Mouse (Mus musculus): ENCODE results near the gene Sned1. TPM values are rescaled to one million over a fixed set of nuclear protein-coding genes. Genes with fewer than 3 reads are reported as not detected.
A peak's percentile ranks its signal among the peaks of the same experiment; 100 is the strongest.
"Not testable (repeated sequence)": the region's sequence is repeated elsewhere in the genome, so short reads cannot be mapped to it uniquely, and the experiment has no call there.

The Sned1 gene
- 3.0 and 3.4 TPM in 2 replicates for polyA plus RNA-seq (2014; fragmentation: Nextera tagmentation; extraction: Ambion mirVana)

GRCm38 (mm10) chr1:93235576-93236544, at the start of gene Sned1:
Gene Sned1 (plus strand): TSS chr1:93235841.
- peaks cover 42% of the 10 kb centered on the region for H3K27me3 ChIP-seq (ENCODE audit: control insufficient read depth, insufficient read depth, low read length)
- H3K36me3 ChIP-seq (ENCODE audit: control insufficient read depth, insufficient read depth, low read length): no peaks in the 10 kb centered on the region
- peaks cover 14% of the 10 kb centered on the region; the same call in 1 of the 2 replicates for H3K4me1 ChIP-seq (ENCODE audit: control insufficient read depth, insufficient read depth, low read length)
- H3K9ac ChIP-seq (ENCODE audit: low read depth, low read length): peak within 1 kb of the TSS; percentile 67; the same call in 1 of the 2 replicates
- peak within 1 kb of the TSS; percentile 96 for H3K4me2 ChIP-seq
- no peaks in the 10 kb centered on the region for H3K9me3 ChIP-seq (replicated peaks; ENCODE audit: control insufficient read depth, low read length)
- WGBS (ENCODE audit: insufficient replicate concordance): under 1% methylated on average over 90 of the region's 100 CpGs
- ATAC-seq (replicated peaks; ENCODE audit: insufficient number of reproducible peaks, low FRiP score, low TSS enrichment): peak; percentile 82
- H3K4me3 ChIP-seq (ENCODE audit: low read depth, low read length): peak within 1 kb of the TSS; percentile 59
- no peak within 1 kb of the TSS; the same call in 1 of the 2 replicates for H3K27ac ChIP-seq (ENCODE audit: low read depth, low read length)

DNA sequence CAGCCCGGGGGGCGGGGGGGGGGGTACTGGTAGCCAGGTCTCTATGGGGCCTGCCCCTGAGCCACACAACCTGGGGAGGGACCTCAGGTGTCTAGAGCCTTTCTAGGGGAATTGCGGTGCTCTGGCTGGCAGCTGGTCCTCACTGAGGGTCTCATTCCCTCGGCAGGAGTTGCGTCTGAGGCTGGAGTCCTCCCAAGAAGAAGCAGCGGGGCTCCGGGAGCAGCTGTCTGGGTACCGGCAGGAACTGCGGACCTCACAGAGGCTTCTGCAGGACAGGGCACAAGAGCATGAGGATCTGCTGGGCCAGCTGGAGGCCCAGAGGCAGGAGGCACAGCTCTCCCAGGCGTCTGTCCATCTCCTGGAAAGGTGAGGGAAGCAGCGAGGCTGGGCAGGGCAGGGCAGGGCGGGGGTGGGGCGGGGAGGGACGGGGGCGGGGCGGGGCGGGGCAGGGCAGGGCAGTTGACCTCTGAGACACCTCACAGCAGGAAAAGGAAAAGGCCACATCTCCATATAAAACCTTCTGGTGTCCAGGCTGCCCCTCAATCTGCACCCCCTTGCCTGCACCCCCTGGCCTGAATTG, 44.8 kb upstream of the Sned1 start:
- no peak for ATAC-seq (replicated peaks; ENCODE audit: insufficient number of reproducible peaks, low FRiP score, low TSS enrichment)
- Histone ChIP-seq H3K4me3 (ENCODE audit: low read depth, low read length) (no peak overlapping the region), H3K9ac (ENCODE audit: low read depth, low read length) (no peak overlapping the region), H3K27ac (ENCODE audit: low read depth, low read length) (no peak overlapping the region), H3K4me1 (ENCODE audit: control insufficient read depth, insufficient read depth, low read length) (no peaks in the 10 kb centered on the region), H3K36me3 (ENCODE audit: control insufficient read depth, insufficient read depth, low read length) (no peaks in the 10 kb centered on the region), H3K4me2 (no peak overlapping the region), H3K27me3 (ENCODE audit: control insufficient read depth, insufficient read depth, low read length) (peaks cover 36% of the 10 kb centered on the region), H3K9me3 (replicated peaks; ENCODE audit: control insufficient read depth, low read length) (no peaks in the 10 kb centered on the region; the same call in 1 of the 2 replicates)
- 13% methylated on average over 10 of the region's 17 CpGs for WGBS (ENCODE audit: insufficient replicate concordance)

- H3K36me3 ChIP-seq (ENCODE audit: control insufficient read depth, insufficient read depth, low read length): no peaks in the 10 kb centered on the region
- H3K27me3 ChIP-seq (ENCODE audit: control insufficient read depth, insufficient read depth, low read length): peaks cover 23% of the 10 kb centered on the region
- 79% methylated on average over 3 of the region's 3 CpGs for WGBS (ENCODE audit: insufficient replicate concordance)
- H3K4me1 ChIP-seq (ENCODE audit: control insufficient read depth, insufficient read depth, low read length): no peaks in the 10 kb centered on the region
- H3K27ac ChIP-seq (ENCODE audit: low read depth, low read length): no peak overlapping the region
- no peak overlapping the region for H3K4me3 ChIP-seq (ENCODE audit: low read depth, low read length)
- H3K4me2 ChIP-seq: no peak overlapping the region
- H3K9me3 ChIP-seq (replicated peaks; ENCODE audit: control insufficient read depth, low read length): no peaks in the 10 kb centered on the region; the same call in 1 of the 2 replicates
- ATAC-seq (replicated peaks; ENCODE audit: insufficient number of reproducible peaks, low FRiP score, low TSS enrichment): no peak
- no peak overlapping the region for H3K9ac ChIP-seq (ENCODE audit: low read depth, low read length)
Observed at GRCm38 (mm10) chr1:93194961-93195360, 40.7 kb upstream of the Sned1 start.

GRCm38 (mm10) chr1:93197454-93197853, 38.2 kb upstream of the Sned1 start:
- H3K9ac ChIP-seq (ENCODE audit: low read depth, low read length); H3K27me3 ChIP-seq (ENCODE audit: control insufficient read depth, insufficient read depth, low read length); H3K4me1 ChIP-seq (ENCODE audit: control insufficient read depth, insufficient read depth, low read length); H3K4me2 ChIP-seq; H3K9me3 ChIP-seq (replicated peaks; ENCODE audit: control insufficient read depth, low read length); ATAC-seq (replicated peaks; ENCODE audit: insufficient number of reproducible peaks, low FRiP score, low TSS enrichment); H3K4me3 ChIP-seq (ENCODE audit: low read depth, low read length); H3K27ac ChIP-seq (ENCODE audit: low read depth, low read length); H3K36me3 ChIP-seq (ENCODE audit: control insufficient read depth, insufficient read depth, low read length): not testable (repeated sequence)
- 78% methylated on average over 2 of the region's 2 CpGs for WGBS (ENCODE audit: insufficient replicate concordance)

DNA sequence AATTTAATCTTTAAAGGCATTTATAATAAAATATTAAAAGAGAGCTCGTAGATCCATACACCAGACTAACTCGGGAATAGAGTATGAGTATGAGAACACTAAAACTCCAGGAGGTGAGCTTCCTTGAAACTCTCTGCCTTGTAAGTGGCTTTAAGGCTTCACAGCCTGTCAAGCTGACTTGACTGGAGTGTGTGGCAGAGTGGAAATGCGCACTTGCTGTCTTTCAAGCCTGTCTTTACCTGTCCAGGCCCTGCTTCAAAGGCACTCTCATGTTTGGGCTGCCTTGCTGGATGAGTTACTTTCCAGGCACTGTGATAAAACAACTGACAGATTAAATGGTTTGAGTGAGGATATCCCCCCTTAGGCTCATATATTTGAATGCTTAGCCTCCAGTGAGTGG, 37.7 kb upstream of the Sned1 start:
- no peak for ATAC-seq (replicated peaks; ENCODE audit: insufficient number of reproducible peaks, low FRiP score, low TSS enrichment)
- Histone ChIP-seq H3K9ac (ENCODE audit: low read depth, low read length) (no peak overlapping the region), H3K4me3 (ENCODE audit: low read depth, low read length) (no peak overlapping the region), H3K27ac (ENCODE audit: low read depth, low read length) (no peak overlapping the region), H3K9me3 (replicated peaks; ENCODE audit: control insufficient read depth, low read length) (no peaks in the 10 kb centered on the region; the same call in 1 of the 2 replicates), H3K27me3 (ENCODE audit: control insufficient read depth, insufficient read depth, low read length) (0 out of 2 replicates have a peak, but pooled peaks cover 5% of the 10 kb centered on the region), H3K36me3 (ENCODE audit: control insufficient read depth, insufficient read depth, low read length) (no peaks in the 10 kb centered on the region), H3K4me2 (no peak overlapping the region), H3K4me1 (ENCODE audit: control insufficient read depth, insufficient read depth, low read length) (no peaks in the 10 kb centered on the region)
- WGBS (ENCODE audit: insufficient replicate concordance): 79% methylated on average over 3 of the region's 3 CpGs

DNA sequence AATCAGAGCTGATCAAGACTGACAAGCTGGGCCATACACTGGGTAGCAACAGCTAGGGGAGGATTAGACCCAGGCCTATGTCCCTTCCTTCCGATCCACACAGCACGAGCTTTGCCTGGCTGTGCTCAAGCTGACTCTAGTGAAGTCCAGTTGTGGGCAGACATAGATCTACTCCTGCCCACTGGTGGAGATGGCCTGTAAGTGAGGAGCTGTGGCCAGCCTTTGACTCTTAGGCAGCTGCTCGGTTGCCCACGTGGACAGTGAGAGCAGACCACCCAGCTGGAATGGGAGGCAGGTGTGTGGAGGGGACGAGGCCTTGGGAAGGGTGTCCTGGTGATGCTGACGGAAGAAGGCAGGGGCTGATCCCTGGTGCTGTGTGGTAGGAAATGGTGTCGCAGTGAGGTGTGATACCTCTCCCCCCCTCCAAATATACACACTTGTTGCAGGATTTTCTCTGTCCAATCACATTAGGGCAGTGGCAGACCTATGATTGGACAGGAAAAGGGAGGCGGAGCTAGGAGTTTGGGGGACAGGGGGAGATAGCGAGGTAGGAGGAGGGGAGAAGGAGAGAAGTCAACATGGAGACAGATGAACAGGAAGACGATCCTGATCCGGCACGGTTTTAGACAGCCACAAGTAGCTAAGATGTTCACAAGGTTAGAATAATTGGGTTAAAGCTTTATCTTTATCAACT, 29.2 kb upstream of the Sned1 start:
- WGBS (ENCODE audit: insufficient replicate concordance): 59% methylated on average over 12 of the region's 12 CpGs
- no peaks in the 10 kb centered on the region for H3K36me3 ChIP-seq (ENCODE audit: control insufficient read depth, insufficient read depth, low read length)
- no peak overlapping the region for H3K4me2 ChIP-seq
- no peaks in the 10 kb centered on the region for H3K9me3 ChIP-seq (replicated peaks; ENCODE audit: control insufficient read depth, low read length)
- no peak overlapping the region for H3K27ac ChIP-seq (ENCODE audit: low read depth, low read length)
- no peak overlapping the region for H3K9ac ChIP-seq (ENCODE audit: low read depth, low read length)
- no peak for ATAC-seq (replicated peaks; ENCODE audit: insufficient number of reproducible peaks, low FRiP score, low TSS enrichment)
- H3K4me3 ChIP-seq (ENCODE audit: low read depth, low read length): no peak overlapping the region
- H3K27me3 ChIP-seq (ENCODE audit: control insufficient read depth, insufficient read depth, low read length): no peaks in the 10 kb centered on the region
- H3K4me1 ChIP-seq (ENCODE audit: control insufficient read depth, insufficient read depth, low read length): peaks cover 30% of the 10 kb centered on the region

DNA sequence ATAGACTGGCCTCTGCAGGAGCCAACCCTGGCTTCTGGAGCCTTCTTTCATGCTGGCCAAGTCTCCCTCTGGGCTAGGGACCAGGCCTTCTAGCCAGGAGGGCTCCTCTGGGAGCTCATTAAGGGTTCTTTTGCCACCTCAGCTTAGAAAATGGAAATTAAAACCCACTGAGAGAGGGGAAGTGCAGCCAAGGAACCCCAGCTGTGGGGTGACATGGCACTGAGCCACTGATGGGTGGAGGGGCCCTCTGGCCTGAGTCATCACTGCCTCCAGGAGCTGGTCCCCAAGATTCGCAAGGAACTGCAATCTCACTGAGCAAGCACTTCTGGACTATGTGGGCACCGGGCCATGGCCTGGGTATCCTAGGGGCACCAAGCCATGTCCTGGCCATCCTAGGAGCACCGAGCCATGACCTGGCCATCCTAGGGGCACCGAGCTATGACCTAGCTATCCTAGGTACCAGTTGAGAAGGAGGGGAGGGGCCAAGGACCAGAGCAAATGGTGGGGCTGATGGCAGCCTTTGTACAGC, 28.0 kb upstream of the Sned1 start:
- peaks cover 37% of the 10 kb centered on the region for H3K4me1 ChIP-seq (ENCODE audit: control insufficient read depth, insufficient read depth, low read length)
- WGBS (ENCODE audit: insufficient replicate concordance): 92% methylated on average over 4 of the region's 4 CpGs
- no peak overlapping the region for H3K4me2 ChIP-seq
- no peaks in the 10 kb centered on the region for H3K9me3 ChIP-seq (replicated peaks; ENCODE audit: control insufficient read depth, low read length)
- no peaks in the 10 kb centered on the region for H3K27me3 ChIP-seq (ENCODE audit: control insufficient read depth, insufficient read depth, low read length)
- no peaks in the 10 kb centered on the region for H3K36me3 ChIP-seq (ENCODE audit: control insufficient read depth, insufficient read depth, low read length)
- no peak overlapping the region for H3K9ac ChIP-seq (ENCODE audit: low read depth, low read length)
- H3K4me3 ChIP-seq (ENCODE audit: low read depth, low read length): no peak overlapping the region
- H3K27ac ChIP-seq (ENCODE audit: low read depth, low read length): no peak overlapping the region
- no peak for ATAC-seq (replicated peaks; ENCODE audit: insufficient number of reproducible peaks, low FRiP score, low TSS enrichment)

DNA sequence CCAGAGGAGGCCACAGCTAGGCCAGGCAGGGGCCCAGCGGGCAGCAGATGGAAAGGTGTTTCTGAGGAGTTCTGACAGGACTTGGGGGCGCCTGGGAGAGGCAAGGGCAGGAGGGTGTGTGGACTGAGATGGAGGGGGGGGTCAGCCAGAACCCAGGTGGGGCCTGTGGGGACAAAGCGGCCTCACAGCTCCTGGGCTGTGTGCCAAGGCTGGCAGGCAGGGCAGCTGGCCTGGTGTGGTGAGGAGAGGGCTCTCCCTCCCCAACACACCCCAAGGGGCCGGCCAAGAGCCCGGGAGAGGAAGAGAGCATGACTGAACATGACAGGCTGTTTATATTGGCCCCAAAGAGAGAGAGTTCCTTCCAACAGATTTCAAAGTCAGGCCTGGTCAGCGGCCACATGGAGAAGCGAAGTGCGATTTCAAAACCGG, 25.4 kb upstream of the Sned1 start:
- H3K27me3 ChIP-seq (ENCODE audit: control insufficient read depth, insufficient read depth, low read length): peaks cover 2% of the 10 kb centered on the region; the same call in 1 of the 2 replicates
- peaks cover 42% of the 10 kb centered on the region for H3K4me1 ChIP-seq (ENCODE audit: control insufficient read depth, insufficient read depth, low read length)
- no peaks in the 10 kb centered on the region for H3K9me3 ChIP-seq (replicated peaks; ENCODE audit: control insufficient read depth, low read length)
- H3K4me2 ChIP-seq: no peak overlapping the region
- no peaks in the 10 kb centered on the region for H3K36me3 ChIP-seq (ENCODE audit: control insufficient read depth, insufficient read depth, low read length)
- H3K4me3 ChIP-seq (ENCODE audit: low read depth, low read length): no peak overlapping the region
- 15% methylated on average over 9 of the region's 9 CpGs for WGBS (ENCODE audit: insufficient replicate concordance)
- H3K9ac ChIP-seq (ENCODE audit: low read depth, low read length): no peak overlapping the region
- peak overlapping the region; percentile 70 for H3K27ac ChIP-seq (ENCODE audit: low read depth, low read length)
- ATAC-seq (replicated peaks; ENCODE audit: insufficient number of reproducible peaks, low FRiP score, low TSS enrichment): peak; percentile 70

All from heart, embryonic 11.5 days (tissue).